In genomic region chr6:70842991-70843390, GRCm38 (mm10) we compare ENCODE assay signal across 8 mouse cellular contexts. TPM values are rescaled to one million over a fixed set of nuclear protein-coding genes. Genes with fewer than 3 reads are reported as not detected.
DNase-seq lines count a peak whose midpoint lies in the region; ATAC-seq and TF ChIP-seq lines count a peak whose summit lies in the region.

No protein-coding gene starts in this region.

- H3K9me3 ChIP-seq in heart, embryonic 13.5 days = no peaks in the 10 kb centered on the region
- no peaks in the 10 kb centered on the region for H3K9me3 ChIP-seq in limb, embryonic 10.5 days (replicated peaks)
- H3K9me3 ChIP-seq in neural tube, embryonic 12.5 days = no peaks in the 10 kb centered on the region

- no peak for ATAC-seq in heart, embryonic 13.5 days (ENCODE audit: extremely low read depth, insufficient number of reproducible peaks, low FRiP score, low TSS enrichment)
- no peak for ATAC-seq in neural tube, embryonic 12.5 days (ENCODE audit: low FRiP score, low read depth)

- DNase-seq in spleen, adult 2 months (ENCODE audit: low read depth in 1 of 2, low spot score in 2 of 2) = no peak
- no peak for DNase-seq in spleen, adult 18-20 months
- DNase-seq in limb, embryonic 10.5 days (ENCODE audit: low spot score) = no peak
- DNase-seq in urinary bladder, postnatal 4 days (ENCODE audit: low spot score in 2 of 2) = no peak
- DNase-seq in ovary, adult 18-20 months (ENCODE audit: low spot score) = no peak
- DNase-seq in spleen, postnatal 4 days (ENCODE audit: low spot score in 2 of 2) = no peak

- no peak overlapping the region for H3K4me3 ChIP-seq in spleen, adult 2 months (ENCODE audit: extremely low read depth, insufficient read depth, insufficient read length)
- H3K4me3 ChIP-seq in heart, embryonic 13.5 days = peak overlapping the region; percentile 96; the same call in 1 of the 2 replicates
- H3K4me3 ChIP-seq in limb, embryonic 10.5 days = peak overlapping the region; percentile 77; the same call in 1 of the 2 replicates
- H3K4me3 ChIP-seq in neural tube, embryonic 12.5 days = no peak overlapping the region

- TF ChIP-seq POLR2A in spleen, adult 2 months (IDR thresholded peaks at IDR 0.05; ENCODE audit: low read depth, low read length) = no peak

- H3K27me3 ChIP-seq in spleen, adult 2 months (ENCODE audit: control insufficient read depth, insufficient read depth, low read length) = no peaks in the 10 kb centered on the region
- H3K27me3 ChIP-seq in heart, embryonic 13.5 days (replicated peaks) = no peaks in the 10 kb centered on the region
- H3K27me3 ChIP-seq in limb, embryonic 10.5 days (ENCODE audit: low read depth, poor library complexity, severe bottlenecking) = no peaks in the 10 kb centered on the region
- H3K27me3 ChIP-seq in neural tube, embryonic 12.5 days (replicated peaks) = no peaks in the 10 kb centered on the region

- H3K36me3 ChIP-seq in spleen, adult 2 months (ENCODE audit: control insufficient read depth, insufficient read depth, low read length) = no peaks in the 10 kb centered on the region
- no peaks in the 10 kb centered on the region for H3K36me3 ChIP-seq in heart, embryonic 13.5 days
- no peaks in the 10 kb centered on the region for H3K36me3 ChIP-seq in limb, embryonic 10.5 days
- H3K36me3 ChIP-seq in neural tube, embryonic 12.5 days = no peaks in the 10 kb centered on the region

- H3K4me2 ChIP-seq in heart, embryonic 13.5 days = peak overlapping the region; percentile 74
- peak overlapping the region; percentile 68 for H3K4me2 ChIP-seq in neural tube, embryonic 12.5 days (replicated peaks)

- H3K27ac ChIP-seq in spleen, adult 2 months (ENCODE audit: insufficient read depth, low read length) = peak overlapping the region; percentile 30; the same call in 1 of the 2 replicates
- H3K27ac ChIP-seq in heart, embryonic 13.5 days (replicated peaks) = peak overlapping the region; percentile 87
- peak overlapping the region; percentile 83; the same call in 1 of the 2 replicates for H3K27ac ChIP-seq in limb, embryonic 10.5 days
- no peak overlapping the region for H3K27ac ChIP-seq in neural tube, embryonic 12.5 days

- no peak for TF ChIP-seq CTCF in spleen, adult 2 months (IDR thresholded peaks at IDR 0.05; ENCODE audit: extremely low read depth, insufficient read depth, insufficient read length, insufficient replicate concordance)

- H3K4me1 ChIP-seq in spleen, adult 2 months (ENCODE audit: control insufficient read depth, insufficient read depth, insufficient read length) = peaks cover 9% of the 10 kb centered on the region
- H3K4me1 ChIP-seq in heart, embryonic 13.5 days = peaks cover 35% of the 10 kb centered on the region
- peaks cover 37% of the 10 kb centered on the region for H3K4me1 ChIP-seq in limb, embryonic 10.5 days
- H3K4me1 ChIP-seq in neural tube, embryonic 12.5 days = peaks cover 20% of the 10 kb centered on the region

- WGBS in spleen, adult 2 months = 72% methylated on average over 5 of the region's 5 CpGs
- WGBS in heart, embryonic 13.5 days = 58% methylated on average over 5 of the region's 5 CpGs
- 76% methylated on average over 5 of the region's 5 CpGs for WGBS in limb, embryonic 10.5 days
- 73% methylated on average over 5 of the region's 5 CpGs for WGBS in neural tube, embryonic 12.5 days

- peak overlapping the region; percentile 77 for H3K9ac ChIP-seq in heart, embryonic 13.5 days
- no peak overlapping the region for H3K9ac ChIP-seq in neural tube, embryonic 12.5 days

RNA-seq across cellular contexts. Expression of gene Eif2ak3, which starts 1.3 kb away (rescaled TPM):
- polyA plus RNA-seq in spleen, adult 2 months (2012; rRNA removed) = 15.7 and 31.3 TPM in 2 replicates
- 5.7 and 6.0 TPM in 2 replicates for polyA plus RNA-seq in heart, embryonic 13.5 days (2015; fragmentation: Nextera tagmentation; extraction: Ambion mirVana)
- 7.4 and 9.7 TPM in 2 replicates for polyA plus RNA-seq in limb, embryonic 10.5 days (2016; fragmentation: Nextera tagmentation; extraction: Ambion mirVana)
- polyA plus RNA-seq in neural tube, embryonic 12.5 days (2016; fragmentation: Nextera tagmentation; extraction: Ambion mirVana) = 17.2 and 17.7 TPM in 2 replicates

RNA-seq across cellular contexts. Expression of gene Rpia, which starts 51.0 kb away (rescaled TPM):
- polyA plus RNA-seq in spleen, adult 2 months (2012; rRNA removed) = 12.7 and 15.1 TPM in 2 replicates
- 1.0 and 1.1 TPM in 2 replicates for polyA plus RNA-seq in heart, embryonic 13.5 days (2015; fragmentation: Nextera tagmentation; extraction: Ambion mirVana)
- 2.2 and 2.3 TPM in 2 replicates for polyA plus RNA-seq in limb, embryonic 10.5 days (2016; fragmentation: Nextera tagmentation; extraction: Ambion mirVana)
- polyA plus RNA-seq in neural tube, embryonic 12.5 days (2016; fragmentation: Nextera tagmentation; extraction: Ambion mirVana) = 2.9 and 3.6 TPM in 2 replicates

Comparison
In these comparisons a context has a peak if more than half of its experiments do, and no peak if none do; other contexts are left out.
1. H3K4me3 ChIP-seq: peak in heart, embryonic 13.5 days (single experiment) and limb, embryonic 10.5 days (single experiment); none in spleen, adult 2 months (single experiment) and neural tube, embryonic 12.5 days (single experiment).